Mouse (Mus musculus) cerebellum, adult 2 months (tissue): ENCODE results near the gene Pagr1b. TPM values are rescaled to one million over a fixed set of nuclear protein-coding genes. Genes with fewer than 3 reads are reported as not detected.

Experiments
- DNase-seq, 2 experiments: peaks; one replicate each; pipeline ENCODE4 v3.0.0; 2021
- H3K27ac ChIP-seq: fragments of 200-500 bp; 2 replicates; pipeline ENCODE4 v1.5.1; 2012; ENCODE audit warnings: low read length, control low read depth, inconsistent platforms; ENCODE audit not compliant: insufficient read depth
- H3K27me3 ChIP-seq: fragments of 200-500 bp; 2 replicates; pipeline ENCODE4 v1.6.1; 2012; ENCODE audit warnings: inconsistent platforms, mild to moderate bottlenecking, low read length, moderate library complexity; ENCODE audit not compliant: control insufficient read depth, insufficient read depth
- H3K4me1 ChIP-seq: fragments of 200-500 bp; 2 replicates; pipeline ENCODE4 v1.6.1; 2011; ENCODE audit warnings: low read length; ENCODE audit not compliant: control insufficient read depth, insufficient read depth
- H3K4me3 ChIP-seq: fragments of 200-500 bp; replicated peaks from 2 replicates; pipeline ENCODE3; 2011; ENCODE audit warnings: mild to moderate bottlenecking, low read depth, low read length, control low read depth; ENCODE audit not compliant: insufficient read depth
- CTCF ChIP-seq: fragments of 200-500 bp; IDR thresholded peaks from 2 replicates; pipeline ENCODE4 v1.5.1; 2011; ENCODE audit warnings: low read depth, mild to moderate bottlenecking, control low read depth, low read length, moderate library complexity, borderline replicate concordance; ENCODE audit not compliant: insufficient read depth
- POLR2A ChIP-seq: fragments of 200-500 bp; IDR thresholded peaks from 2 replicates; pipeline ENCODE4 v1.6.1; 2011; ENCODE audit warnings: low read length, control low read depth, borderline replicate concordance; ENCODE audit not compliant: insufficient read depth
- WGBS: fragments of 180-500 bp; shearing (Covaris S2); methylation state at CpG from one replicate; pipeline ENCODE4 v1.1.7; 2018; 5-methylcytosine and 5-hydroxymethylcytosine counted together
- polyA plus RNA-seq: library from polyadenylated mRNA; depleted of rRNA; stranded (reverse); fragments of >200 nt; gene quantifications from 2 replicates; pipeline ENCODE4 v1.2.3, GENCODE M21; 2012

The Pagr1b gene
- polyA plus RNA-seq, 1 experiment: 2.8 TPM

GRCm38 (mm10) chr7:127007313-127008024 is 8.8 kb downstream of the Pagr1b start:
- H3K27me3 ChIP-seq: no peaks in the 10 kb centered on the region
- H3K27ac ChIP-seq: peak overlapping the region; percentile 97
- no peak for TF ChIP-seq CTCF
- TF ChIP-seq POLR2A: no peak
- peaks cover 44% of the 10 kb centered on the region for H3K4me1 ChIP-seq
- WGBS: 65% methylated on average over 6 of the region's 6 CpGs
- no peak overlapping the region for H3K4me3 ChIP-seq
- DNase-seq: peak; percentile 45 to 50

- 57% methylated on average over 4 of the region's 4 CpGs for WGBS
- Histone ChIP-seq H3K27ac (no peak overlapping the region), H3K4me3 (no peak overlapping the region), H3K4me1 (peaks cover 25% of the 10 kb centered on the region), H3K27me3 (no peaks in the 10 kb centered on the region)
- TF ChIP-seq POLR2A (no peak), CTCF (no peak)
- no peak for DNase-seq
These were observed 12.0 kb downstream of the Pagr1b start for GRCm38 (mm10) chr7:127004122-127004875.

DNA sequence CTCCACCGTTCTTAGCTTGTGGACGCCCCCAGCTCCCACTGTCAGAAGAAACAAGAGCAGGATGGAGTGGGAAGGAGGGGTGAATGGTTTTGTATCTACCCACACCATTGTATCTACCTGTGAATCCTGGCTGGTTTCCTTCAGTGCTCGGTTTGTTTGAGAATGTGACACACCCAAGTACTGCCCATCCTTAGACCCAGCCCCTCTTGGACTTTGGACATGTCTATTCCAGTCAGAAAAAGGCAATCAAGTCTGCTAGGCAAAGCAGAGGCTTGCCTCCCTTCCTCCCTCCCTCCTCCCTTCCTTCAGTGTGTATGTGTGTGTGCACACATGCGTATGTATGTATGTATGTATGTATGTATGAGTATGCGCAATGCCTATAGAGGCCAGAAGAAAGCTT is 12.7 kb downstream of the Pagr1b start:
- DNase-seq: no peak
- no peak overlapping the region for H3K4me3 ChIP-seq
- WGBS: 96% methylated on average over 5 of the region's 5 CpGs
- peaks cover 19% of the 10 kb centered on the region for H3K4me1 ChIP-seq
- TF ChIP-seq POLR2A: no peak
- TF ChIP-seq CTCF: no peak
- no peak overlapping the region; the same call in 1 of the 2 replicates for H3K27ac ChIP-seq
- H3K27me3 ChIP-seq: no peaks in the 10 kb centered on the region

GRCm38 (mm10) chr7:126999568-126999967 is 16.7 kb downstream of the Pagr1b start:
- TF ChIP-seq POLR2A (no peak), CTCF (no peak)

DNA sequence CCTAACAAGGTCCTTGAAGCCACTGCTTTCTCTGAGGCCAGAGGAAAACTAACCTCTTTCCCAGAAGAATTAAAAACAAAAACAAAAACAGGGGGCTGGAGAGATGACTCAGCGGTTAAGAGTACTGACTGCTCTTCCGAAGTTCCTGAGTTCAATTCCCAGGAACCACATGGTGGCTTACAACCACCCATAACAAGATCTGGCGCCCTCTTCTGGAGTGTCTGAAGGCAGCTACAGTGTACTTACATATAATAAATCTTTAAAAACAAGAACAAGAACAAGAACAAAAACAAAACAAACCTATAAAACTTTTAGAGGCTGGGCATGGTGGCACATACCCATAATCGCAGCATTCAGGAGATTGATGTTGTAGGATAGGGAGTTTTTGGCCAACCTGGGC is 19.8 kb downstream of the Pagr1b start:
- DNase-seq: no peak
- no peaks in the 10 kb centered on the region for H3K27me3 ChIP-seq
- 88% methylated on average over 4 of the region's 4 CpGs for WGBS
- H3K27ac ChIP-seq: no peak overlapping the region
- TF ChIP-seq CTCF: no peak
- no peak for TF ChIP-seq POLR2A
- peaks cover 6% of the 10 kb centered on the region; the same call in 1 of the 2 replicates for H3K4me1 ChIP-seq
- no peak overlapping the region for H3K4me3 ChIP-seq

More at GRCm38 (mm10) chr7:126999568-126999967, 16.7 kb downstream of the Pagr1b start:
- Histone ChIP-seq H3K27ac (no peak overlapping the region), H3K4me3 (no peak overlapping the region), H3K4me1 (no peaks in the 10 kb centered on the region), H3K27me3 (no peaks in the 10 kb centered on the region)
- no peak for DNase-seq
- WGBS: 87% methylated on average over 10 of the region's 10 CpGs

DNA sequence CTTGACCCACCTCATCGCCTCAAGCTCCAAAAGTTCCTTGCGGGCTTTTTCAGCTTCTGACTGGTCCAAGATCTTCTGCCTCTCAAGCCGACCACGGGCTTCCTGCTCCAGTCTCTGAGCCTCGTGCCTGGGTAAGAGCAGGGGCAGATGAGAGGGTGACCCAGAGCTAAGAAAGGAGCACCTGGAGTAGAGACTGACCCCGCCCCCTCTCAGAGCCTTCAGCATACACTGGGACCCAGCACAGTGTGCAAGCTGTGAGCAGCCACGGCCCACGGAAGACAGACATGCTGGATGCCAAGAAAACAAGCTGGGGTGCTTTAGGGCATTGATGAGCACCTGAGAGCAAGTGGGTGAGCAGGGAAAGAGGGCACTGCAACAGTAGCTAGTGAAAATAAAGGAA is 27.5 kb downstream of the Pagr1b start:
- H3K4me1 ChIP-seq: peaks cover 32% of the 10 kb centered on the region
- TF ChIP-seq POLR2A (no peak), CTCF (no peak)
- no peak overlapping the region for H3K27ac ChIP-seq
- WGBS: 68% methylated on average over 8 of the region's 8 CpGs
- DNase-seq: no peak
- no peaks in the 10 kb centered on the region for H3K27me3 ChIP-seq
- H3K4me3 ChIP-seq: no peak overlapping the region

- WGBS: 5% methylated on average over 9 of the region's 9 CpGs
- peak; percentile 86 to 88 for DNase-seq
- Histone ChIP-seq H3K4me1 (peaks cover 39% of the 10 kb centered on the region), H3K4me3 (no peak overlapping the region), H3K27ac (peak overlapping the region; percentile 6), H3K27me3 (no peaks in the 10 kb centered on the region)
- TF ChIP-seq POLR2A (0 out of 2 replicates have a peak, but pooled peaks have one; percentile 9), CTCF (peak; percentile 84)
These were observed 30.0 kb downstream of the Pagr1b start for GRCm38 (mm10) chr7:126986319-126986718.
